Mouse (Mus musculus): ENCODE data around the gene Msi2. TPM values are rescaled to one million over a fixed set of nuclear protein-coding genes. Genes with fewer than 3 reads are reported as not detected.

The Msi2 gene
- total and polyA plus RNA-seq, 2 experiments from 2014 or later = 33.0 to 170 TPM

GRCm38 (mm10) chr11:88459946-88460736 lies 258.2 kb downstream of the Msi2 start:
- DNase-seq (ENCODE audit: low spot score) (peak; percentile 80), ATAC-seq (peak; percentile 87)
- Histone ChIP-seq H3K36me3 (ENCODE audit: insufficient read depth, low read length) (no peaks in the 10 kb centered on the region), H3K4me3 (ENCODE audit: low read length) (no peak overlapping the region), H3K27ac (peak overlapping the region; percentile 60), H3K9me3 (ENCODE audit: low read length) (no peaks in the 10 kb centered on the region), H3K4me2 (ENCODE audit: low read depth, low read length) (no peak overlapping the region), H3K4me1 (ENCODE audit: insufficient read depth, low read length) (peaks cover 34% of the 10 kb centered on the region), H3K27me3 (ENCODE audit: insufficient read depth, low read length) (no peaks in the 10 kb centered on the region), H3K9ac (replicated peaks; ENCODE audit: low read length) (no peak overlapping the region)
- WGBS = 21% methylated on average over 19 of the region's 19 CpGs
- no peak for TF ChIP-seq CTCF (IDR thresholded peaks at IDR 0.05; ENCODE audit: low read depth)

- no peak for DNase-seq (ENCODE audit: low spot score)
- Histone ChIP-seq H3K4me2 (ENCODE audit: low read depth, low read length) (no peak overlapping the region), H3K27ac (no peak overlapping the region), H3K27me3 (ENCODE audit: insufficient read depth, low read length) (no peaks in the 10 kb centered on the region), H3K36me3 (ENCODE audit: insufficient read depth, low read length) (no peaks in the 10 kb centered on the region), H3K9ac (replicated peaks; ENCODE audit: low read length) (no peak overlapping the region), H3K9me3 (ENCODE audit: low read length) (no peaks in the 10 kb centered on the region), H3K4me3 (ENCODE audit: low read length) (no peak overlapping the region), H3K4me1 (ENCODE audit: insufficient read depth, low read length) (peaks cover 37% of the 10 kb centered on the region)
- no peak for ATAC-seq
- TF ChIP-seq CTCF (IDR thresholded peaks at IDR 0.05; ENCODE audit: low read depth) = no peak
- 70% methylated on average over 10 of the region's 10 CpGs for WGBS
These were observed 261.0 kb downstream of the Msi2 start for GRCm38 (mm10) chr11:88457241-88457738.

GRCm38 (mm10) chr11:88454867-88455806 lies 263.2 kb downstream of the Msi2 start:
- H3K4me1 ChIP-seq (ENCODE audit: insufficient read depth, low read length) = peaks cover 22% of the 10 kb centered on the region
- no peak for TF ChIP-seq CTCF (IDR thresholded peaks at IDR 0.05; ENCODE audit: low read depth)
- no peaks in the 10 kb centered on the region for H3K36me3 ChIP-seq (ENCODE audit: insufficient read depth, low read length)
- DNase-seq (ENCODE audit: low spot score) (peak; percentile 75), ATAC-seq (peak; percentile 55)
- peak overlapping the region; percentile 29; the same call in 1 of the 2 replicates for H3K27ac ChIP-seq
- WGBS = 28% methylated on average over 19 of the region's 19 CpGs
- no peaks in the 10 kb centered on the region for H3K9me3 ChIP-seq (ENCODE audit: low read length)
- H3K4me3 ChIP-seq (ENCODE audit: low read length) = no peak overlapping the region
- no peak overlapping the region for H3K9ac ChIP-seq (replicated peaks; ENCODE audit: low read length)
- no peaks in the 10 kb centered on the region for H3K27me3 ChIP-seq (ENCODE audit: insufficient read depth, low read length)
- peak overlapping the region; percentile 8; the same call in 1 of the 2 replicates for H3K4me2 ChIP-seq (ENCODE audit: low read depth, low read length)

- WGBS = 80% methylated on average over 6 of the region's 6 CpGs
- no peak overlapping the region for H3K27ac ChIP-seq
These were observed 269.1 kb downstream of the Msi2 start for GRCm38 (mm10) chr11:88449180-88449579.

GRCm38 (mm10) chr11:88448571-88448970 lies 269.7 kb downstream of the Msi2 start:
- H3K9me3 ChIP-seq (ENCODE audit: low read length) = no peaks in the 10 kb centered on the region
- H3K4me3 ChIP-seq (ENCODE audit: low read length) = no peak overlapping the region
- 73% methylated on average over 3 of the region's 3 CpGs for WGBS
- no peak overlapping the region for H3K4me2 ChIP-seq (ENCODE audit: low read depth, low read length)
- ATAC-seq (no peak), DNase-seq (ENCODE audit: low spot score) (no peak)
- H3K9ac ChIP-seq (replicated peaks; ENCODE audit: low read length) = no peak overlapping the region
- H3K27me3 ChIP-seq (ENCODE audit: insufficient read depth, low read length) = no peaks in the 10 kb centered on the region
- no peak for TF ChIP-seq CTCF (IDR thresholded peaks at IDR 0.05; ENCODE audit: low read depth)
- H3K4me1 ChIP-seq (ENCODE audit: insufficient read depth, low read length) = peaks cover 13% of the 10 kb centered on the region; the same call in 1 of the 2 replicates
- H3K36me3 ChIP-seq (ENCODE audit: insufficient read depth, low read length) = no peaks in the 10 kb centered on the region
- H3K27ac ChIP-seq = no peak overlapping the region

More at GRCm38 (mm10) chr11:88449180-88449579, 269.1 kb downstream of the Msi2 start:
- ATAC-seq = no peak
- no peak overlapping the region for H3K9ac ChIP-seq (replicated peaks; ENCODE audit: low read length)
- no peaks in the 10 kb centered on the region for H3K27me3 ChIP-seq (ENCODE audit: insufficient read depth, low read length)
- no peak for DNase-seq (ENCODE audit: low spot score)
- H3K4me2 ChIP-seq (ENCODE audit: low read depth, low read length) = no peak overlapping the region
- no peaks in the 10 kb centered on the region for H3K9me3 ChIP-seq (ENCODE audit: low read length)
- TF ChIP-seq CTCF (IDR thresholded peaks at IDR 0.05; ENCODE audit: low read depth) = no peak
- H3K4me3 ChIP-seq (ENCODE audit: low read length) = no peak overlapping the region
- H3K36me3 ChIP-seq (ENCODE audit: insufficient read depth, low read length) = no peaks in the 10 kb centered on the region
- H3K4me1 ChIP-seq (ENCODE audit: insufficient read depth, low read length) = peaks cover 9% of the 10 kb centered on the region; the same call in 1 of the 2 replicates

- Histone ChIP-seq H3K27me3 (ENCODE audit: insufficient read depth, low read length) (no peaks in the 10 kb centered on the region), H3K9ac (replicated peaks; ENCODE audit: low read length) (no peak overlapping the region), H3K4me1 (ENCODE audit: insufficient read depth, low read length) (peaks cover 19% of the 10 kb centered on the region; the same call in 1 of the 2 replicates), H3K9me3 (ENCODE audit: low read length) (no peaks in the 10 kb centered on the region), H3K4me3 (ENCODE audit: low read length) (no peak overlapping the region), H3K27ac (peak overlapping the region; percentile 41), H3K4me2 (ENCODE audit: low read depth, low read length) (no peak overlapping the region), H3K36me3 (ENCODE audit: insufficient read depth, low read length) (no peaks in the 10 kb centered on the region)
- ATAC-seq (peak; percentile 54), DNase-seq (ENCODE audit: low spot score) (peak; percentile 64)
- TF ChIP-seq CTCF (IDR thresholded peaks at IDR 0.05; ENCODE audit: low read depth) = no peak
- WGBS = 51% methylated on average over 11 of the region's 11 CpGs
These were observed 271.0 kb downstream of the Msi2 start for GRCm38 (mm10) chr11:88447350-88447749.
